Mouse (Mus musculus) right cerebral cortex, adult 2 months (tissue): ENCODE data around the gene Gm16181.

Experiments used
- DNase-seq, 2 experiments: peaks; one replicate each; pipeline ENCODE4 v3.0.0; 2021 to 2022; ENCODE audit warnings: low spot score in 2 of 2

The Gm16181 gene

GRCm38 (mm10) chr17:35220156-35220952 lies at the start of gene Gm16181:
Gene Gm16181, plus strand, starts transcription at chr17:35220834.
- DNase-seq, result no peak

DNA sequence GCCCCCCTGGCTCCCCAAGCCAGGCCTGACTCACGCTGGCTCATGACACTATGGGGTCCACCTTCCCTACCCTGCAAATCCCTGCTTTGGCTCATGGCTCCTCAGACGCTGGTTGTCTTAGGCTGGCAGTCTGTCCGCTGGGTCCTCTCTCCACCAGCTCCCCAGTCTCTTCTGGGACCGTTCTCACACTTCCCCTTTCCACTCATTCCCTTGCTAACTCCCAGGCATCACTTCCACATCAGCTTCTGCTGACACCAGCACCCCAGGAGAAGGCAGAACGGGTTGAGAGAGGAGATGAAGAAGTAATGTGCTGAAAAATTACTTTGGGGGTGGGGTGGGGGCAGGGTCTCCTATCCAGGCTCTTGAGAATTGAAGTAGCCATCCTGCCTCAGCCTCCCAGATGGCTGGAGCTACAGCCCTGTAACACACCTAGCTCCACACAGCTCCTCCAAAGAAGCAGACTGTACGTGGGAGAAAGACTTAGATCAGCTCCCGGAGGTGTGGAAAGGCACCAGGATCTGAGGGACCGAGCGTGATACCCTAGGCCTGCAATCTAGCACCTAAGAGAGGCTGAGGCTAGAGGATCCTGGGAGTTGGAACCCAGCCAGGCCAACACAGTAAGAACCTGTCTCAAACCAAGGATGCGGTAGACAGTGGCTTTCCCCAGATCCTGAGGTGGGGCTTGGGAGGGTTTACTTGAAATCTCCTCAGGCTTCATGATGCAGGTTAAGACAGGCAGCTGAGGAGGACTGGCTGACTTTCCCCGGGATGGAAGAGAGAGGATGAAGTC lies 48.0 kb upstream of the Gm16181 start:
- DNase-seq, result peak in 1 of 2 experiments; percentile 62

DNA sequence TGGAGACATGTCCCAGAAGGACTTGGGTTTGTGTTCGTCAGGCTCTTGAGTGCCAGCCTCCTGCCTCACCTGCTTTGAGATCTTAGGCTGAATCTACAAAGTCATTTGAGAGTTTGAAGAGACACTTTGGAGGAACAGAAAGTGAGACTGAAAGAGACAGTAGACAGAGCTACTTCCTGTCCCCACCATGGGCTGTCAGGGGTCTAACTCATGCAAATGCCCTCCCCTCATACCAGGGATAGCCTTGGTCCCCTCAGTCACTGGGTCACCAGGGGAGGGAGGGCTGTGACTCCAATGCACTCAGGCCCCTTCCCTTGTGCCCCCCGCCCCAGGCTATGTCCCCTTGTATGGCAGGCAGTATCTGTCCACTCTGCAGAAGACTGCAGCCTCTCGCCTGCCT lies 47.3 kb upstream of the Gm16181 start:
- DNase-seq, result no peak

DNA sequence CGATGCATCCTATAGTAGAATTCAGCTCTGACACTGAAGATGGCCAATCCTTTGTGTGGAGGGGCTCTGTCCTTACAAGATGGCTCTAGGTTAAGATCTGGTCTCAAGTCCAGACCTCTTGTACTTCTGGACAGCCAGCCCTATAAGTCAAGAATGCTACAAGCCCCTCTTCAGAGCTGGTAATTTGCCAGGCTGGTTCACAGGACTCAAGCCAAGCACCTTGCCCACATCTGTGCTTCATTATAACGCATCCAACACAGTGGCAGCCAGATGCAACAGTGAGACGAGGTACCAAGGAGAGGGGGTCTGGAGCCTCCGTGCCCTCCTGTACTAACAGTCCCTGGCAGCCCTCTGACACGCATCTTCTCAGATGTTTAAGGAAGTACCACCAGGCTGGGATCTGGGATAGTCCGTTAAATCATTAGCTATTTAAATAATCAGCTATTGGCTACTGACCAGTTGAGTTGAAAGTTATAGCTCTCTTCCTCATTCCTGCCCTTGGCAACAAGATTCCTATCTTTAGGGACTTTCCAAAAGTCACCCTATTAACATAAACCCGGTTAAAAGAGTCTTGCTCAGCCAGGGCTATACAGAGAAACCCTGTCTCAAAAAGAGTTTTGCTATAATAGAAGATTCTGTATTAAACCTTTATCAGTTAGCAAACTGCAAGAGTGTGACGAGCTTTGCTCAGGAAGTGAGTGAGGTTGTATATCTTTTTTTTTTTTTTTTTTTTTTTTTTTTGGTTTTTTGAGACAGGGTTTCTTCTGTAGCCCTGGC lies 46.2 kb upstream of the Gm16181 start:
- no peak for DNase-seq

- DNase-seq, result no peak
Measured at GRCm38 (mm10) chr17:35175382-35175781, 45.3 kb upstream of the Gm16181 start.

GRCm38 (mm10) chr17:35175968-35176367 lies 44.7 kb upstream of the Gm16181 start, which contains the start of gene Aif1:
Gene Aif1, minus strand, starts transcription at chr17:35176068.
- no peak for DNase-seq

- DNase-seq, result peak in 1 of 2 experiments; percentile 65
Measured at GRCm38 (mm10) chr17:35178528-35178927, 42.1 kb upstream of the Gm16181 start.

DNA sequence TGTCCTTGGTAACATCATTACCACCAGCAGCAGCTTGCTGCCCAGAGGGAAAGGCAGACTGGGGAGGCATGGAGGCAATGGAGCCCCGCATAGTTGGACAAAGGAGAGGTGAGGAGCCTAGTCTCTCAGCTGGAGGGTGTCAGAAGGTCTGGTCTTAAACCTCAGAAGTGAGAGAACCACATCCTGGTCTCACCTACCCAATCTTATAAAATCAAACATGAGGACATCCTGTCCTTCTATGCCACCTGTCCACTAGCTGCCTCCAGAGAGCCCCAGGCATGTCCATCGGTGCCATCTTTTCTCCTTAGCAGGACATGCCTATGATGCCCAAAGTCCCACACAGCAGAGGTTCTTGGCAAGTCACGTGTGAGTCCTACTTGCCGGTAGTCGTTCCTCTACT lies 40.5 kb upstream of the Gm16181 start:
- DNase-seq, result no peak

- DNase-seq, result peak in 1 of 2 experiments; percentile 55
Measured at GRCm38 (mm10) chr17:35185639-35186611, 34.7 kb upstream of the Gm16181 start.

DNA sequence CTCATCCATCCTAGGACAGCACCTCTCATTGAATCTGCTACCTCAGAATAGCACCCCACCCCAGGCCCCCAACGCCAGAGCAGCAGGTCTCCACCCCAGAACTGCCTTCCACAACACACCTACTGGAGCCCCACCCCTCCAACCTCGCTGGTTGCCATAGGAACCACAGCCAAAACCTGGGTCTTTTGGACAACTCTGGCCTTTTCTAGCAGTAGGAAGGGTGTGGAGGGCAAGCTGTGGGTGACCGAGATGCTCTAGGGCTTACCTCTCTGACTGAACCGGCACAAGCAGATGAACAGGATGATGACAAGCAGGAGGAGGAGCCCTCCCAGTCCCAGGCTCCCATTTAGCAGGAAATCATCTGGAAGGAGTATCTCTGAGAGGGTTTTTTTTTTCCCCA lies 34.0 kb upstream of the Gm16181 start:
- no peak for DNase-seq

GRCm38 (mm10) chr17:35187345-35187744 lies 33.3 kb upstream of the Gm16181 start:
- DNase-seq, result no peak

DNA sequence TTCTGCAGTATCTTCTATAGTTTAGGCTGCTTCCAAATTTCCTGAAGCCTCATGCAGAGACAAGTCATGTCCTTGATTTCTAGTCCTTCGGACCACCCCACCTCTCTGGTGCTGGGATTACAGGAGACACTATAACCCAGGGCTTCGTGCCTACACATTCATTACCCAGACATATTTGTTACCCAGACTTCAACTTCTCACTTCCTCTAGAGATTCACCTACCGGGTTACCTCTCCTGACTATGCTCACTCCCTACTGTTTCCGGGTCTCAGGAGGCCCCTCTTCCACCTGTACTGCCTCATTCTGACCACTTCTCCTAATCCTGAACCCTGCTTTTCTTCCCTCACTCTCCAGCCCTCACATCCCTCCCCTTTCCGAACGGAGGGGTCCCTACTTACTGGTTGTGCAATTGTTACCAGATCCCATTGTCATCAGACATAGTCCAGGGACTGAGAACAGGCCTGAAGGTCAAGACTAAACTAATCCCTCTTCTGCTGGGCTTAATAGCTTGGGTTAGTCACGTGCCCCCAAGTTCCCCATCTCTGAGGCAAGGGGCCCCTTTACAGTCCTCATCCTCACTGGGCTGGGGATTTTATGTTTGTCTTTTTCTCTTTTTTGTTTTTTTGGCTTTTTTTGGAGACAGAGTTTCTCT lies 32.5 kb upstream of the Gm16181 start, which contains the start of gene Lst1:
Lst1 (minus strand) TSS at position 481 of the 652 bp plus-strand sequence.
- DNase-seq, result no peak

DNA sequence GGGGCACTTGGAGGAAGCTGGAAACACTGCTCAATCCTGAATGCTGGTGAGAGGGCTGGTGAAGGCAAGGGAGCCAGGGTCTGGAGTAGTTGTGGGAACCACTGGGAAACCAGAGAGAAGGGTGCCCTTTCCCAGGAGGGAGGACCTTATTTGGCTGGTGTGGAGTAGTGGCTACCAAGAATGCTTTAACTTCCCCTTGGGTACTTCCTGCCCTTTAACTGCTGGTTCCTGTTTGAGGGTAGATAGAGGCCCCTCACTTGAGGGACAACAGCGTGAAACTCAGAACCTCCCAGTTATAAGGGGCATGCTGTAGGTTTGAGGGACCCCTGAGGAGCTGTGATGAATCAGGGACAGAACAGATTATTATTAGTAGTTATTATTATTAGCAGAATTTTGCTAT lies 31.4 kb upstream of the Gm16181 start:
- no peak for DNase-seq

- no peak for DNase-seq
Measured at GRCm38 (mm10) chr17:35190096-35190495, 30.5 kb upstream of the Gm16181 start.

DNA sequence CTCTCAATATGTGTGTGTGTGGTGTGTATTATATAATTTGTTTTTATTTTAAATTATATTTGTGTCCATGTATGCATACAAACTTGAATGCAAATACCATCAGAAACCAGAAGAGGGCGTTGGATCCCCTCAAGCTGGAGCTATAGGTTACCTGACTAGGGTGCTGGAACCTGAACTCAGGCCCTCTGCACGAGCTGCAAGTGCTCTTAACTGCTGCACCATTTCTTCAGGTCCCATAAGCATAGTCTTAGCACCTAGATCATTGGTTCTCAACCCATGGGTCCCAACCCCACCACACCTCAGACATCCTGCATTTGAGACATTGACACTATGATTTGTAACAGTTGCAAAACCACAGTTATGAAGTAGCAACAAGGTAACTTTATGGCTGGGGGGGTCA lies 28.9 kb upstream of the Gm16181 start:
- no peak for DNase-seq

DNA sequence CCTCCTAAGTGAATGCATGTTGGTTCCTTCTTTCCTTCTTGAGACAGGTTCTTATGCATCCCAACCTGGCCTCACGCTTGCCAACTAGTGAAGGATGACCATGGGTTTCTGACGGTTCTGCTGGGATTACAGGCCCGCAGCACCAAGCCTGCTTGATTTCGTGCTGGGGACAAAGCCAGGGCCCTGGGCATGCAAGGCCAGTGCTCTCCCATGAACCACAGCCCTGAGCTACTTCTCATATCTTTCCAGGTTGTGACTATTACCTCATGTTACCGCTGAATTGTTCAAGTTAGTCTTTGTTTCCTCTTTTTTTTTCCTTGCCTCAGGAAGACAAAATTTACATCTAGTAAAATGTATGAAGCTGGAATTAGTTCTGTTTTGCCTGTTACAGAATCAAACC lies 27.7 kb upstream of the Gm16181 start:
- no peak for DNase-seq

DNA sequence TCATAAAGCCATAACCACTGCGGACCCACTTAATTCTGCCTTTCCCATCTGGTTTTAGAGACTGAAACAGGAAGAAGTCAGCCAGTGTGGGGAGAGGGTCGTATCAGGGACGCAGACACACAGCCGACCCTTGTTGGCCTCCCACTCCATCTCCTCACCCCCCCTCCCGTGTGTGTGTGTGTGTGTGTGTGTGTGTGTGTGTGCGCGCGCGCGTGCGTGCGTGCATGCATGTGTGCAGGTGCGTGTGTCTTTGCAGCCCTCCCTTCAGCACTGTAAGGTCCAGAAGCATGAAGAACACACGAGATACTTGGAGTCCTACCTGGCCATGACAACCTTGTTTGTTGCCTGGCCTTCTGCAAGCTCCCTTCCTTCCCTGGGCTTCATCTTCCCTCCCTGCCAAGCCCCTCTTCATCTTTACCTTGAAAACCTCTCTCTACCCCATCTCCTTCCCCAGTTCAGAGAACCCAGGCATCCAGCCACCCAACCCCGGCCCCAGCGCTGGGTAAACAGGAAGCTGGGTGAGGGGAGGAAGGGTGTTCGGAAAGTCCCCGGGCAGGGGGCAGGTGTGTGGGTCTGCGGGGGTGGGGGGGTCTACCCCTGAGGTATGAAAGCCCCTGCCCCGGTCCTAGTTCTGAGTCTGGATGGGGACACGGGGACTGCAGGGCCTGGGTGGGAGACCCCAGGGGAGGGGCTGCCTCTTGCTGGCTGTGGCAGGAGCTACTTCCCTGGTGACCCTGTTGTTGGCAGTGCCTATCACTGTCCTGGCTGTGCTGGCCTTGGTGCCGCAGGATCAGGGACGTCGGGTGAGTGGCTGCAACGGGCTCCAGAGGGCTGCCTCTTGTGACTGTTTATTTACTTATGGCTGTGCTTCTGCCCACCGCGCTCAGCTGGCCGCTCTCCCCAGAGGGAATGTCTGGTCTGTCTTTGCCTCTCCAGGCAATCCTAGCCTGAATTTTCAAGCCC lies 26.5 kb upstream of the Gm16181 start, which contains the start of gene Ltb:
Ltb (plus strand) TSS at position 559 of the 963 bp plus-strand sequence.
- DNase-seq, result no peak

- DNase-seq, result no peak
Measured at GRCm38 (mm10) chr17:35194844-35195630, 25.6 kb upstream of the Gm16181 start.
